Mouse (Mus musculus) heart, postnatal 14 days (tissue): ENCODE results near the gene Upk1a. TPM values are rescaled to one million over a fixed set of nuclear protein-coding genes. Genes with fewer than 3 reads are reported as not detected.

Experiments used
- DNase-seq, 2 experiments: peaks; one replicate each; pipeline ENCODE4 v3.0.0; 2021 to 2022
- intact Hi-C: fragments of 180-260 bp; cut with DNase I; formaldehyde crosslinking; loops from one replicate; pipeline ENCODE4 v1.15.1; 2025
- long read RNA-seq, 2 experiments: library from polyadenylated mRNA; stranded (forward); transcript quantifications; one replicate each; pipeline ENCODE4 v2.0.0; 2021
- total RNA-seq, 2 experiments: library from RNA; stranded (reverse); gene quantifications; 2 replicates each; pipeline ENCODE4 v1.2.3; 2021

Gene Upk1a
- under 1 TPM; 0.34 to 0.38 TPM for total RNA-seq
- long read RNA-seq, experiment 1, result 0 reads
- long read RNA-seq, experiment 2, result 0 reads

- DNase-seq, result no peak
- intact Hi-C loops, result loop anchor here (1.0 kb wide), 1 partner anchor 23 kb away; no protein-coding TSS in a partner anchor
Observed at GRCm38 (mm10) chr7:30612654-30613402, at the start of gene Upk1a. Gene Upk1a (minus strand): TSS chr7:30612847.

GRCm38 (mm10) chr7:30649591-30650540, 37.2 kb upstream of the Upk1a start, which contains the start of gene Rbm42:
Gene Rbm42 (minus strand): TSS chr7:30650317.
- intact Hi-C loops, result no loop called here
- peak; percentile 96 to 98 for DNase-seq

DNA sequence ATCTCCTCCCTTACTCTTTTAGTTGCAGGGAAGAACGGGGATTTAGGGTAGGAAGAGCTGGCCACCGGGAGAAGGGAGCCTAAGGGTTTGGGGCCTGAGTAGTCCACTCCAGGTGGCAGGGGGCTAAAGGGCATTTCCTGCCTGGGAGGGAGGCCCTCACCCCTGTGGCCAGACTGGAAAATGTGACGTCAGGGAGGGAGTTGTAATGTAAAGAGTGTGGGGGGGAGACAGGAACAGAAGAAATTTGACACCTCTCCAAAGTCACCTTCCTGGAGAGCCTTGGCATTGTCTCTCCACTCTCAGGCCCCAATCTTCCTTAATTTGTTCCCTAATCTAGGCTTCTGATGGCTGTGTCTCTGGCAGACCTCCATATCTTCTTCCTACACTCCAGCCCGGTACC, 26.4 kb upstream of the Upk1a start:
- DNase-seq, result no peak
- intact Hi-C loops, result no loop called here

DNA sequence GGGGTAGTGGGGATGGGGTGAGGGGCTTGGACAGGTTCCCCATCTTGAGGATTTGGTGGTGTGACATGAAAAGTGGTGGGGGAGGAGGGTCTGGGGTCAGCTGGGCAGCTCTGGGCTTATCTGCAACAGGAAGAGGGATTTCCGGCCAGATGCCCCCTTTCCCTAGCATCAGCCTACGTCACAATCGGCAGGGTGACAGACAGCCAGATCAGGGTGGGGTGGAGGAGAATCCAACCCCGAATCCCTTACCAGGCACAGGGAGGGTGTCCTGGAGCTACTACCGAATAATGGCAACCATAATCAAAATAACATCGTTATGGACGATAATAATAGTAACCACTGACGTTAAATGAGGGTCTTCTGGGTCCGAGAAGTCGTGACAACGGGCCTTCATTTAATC, 23.7 kb upstream of the Upk1a start:
- intact Hi-C loops, result no loop called here
- no peak for DNase-seq

DNA sequence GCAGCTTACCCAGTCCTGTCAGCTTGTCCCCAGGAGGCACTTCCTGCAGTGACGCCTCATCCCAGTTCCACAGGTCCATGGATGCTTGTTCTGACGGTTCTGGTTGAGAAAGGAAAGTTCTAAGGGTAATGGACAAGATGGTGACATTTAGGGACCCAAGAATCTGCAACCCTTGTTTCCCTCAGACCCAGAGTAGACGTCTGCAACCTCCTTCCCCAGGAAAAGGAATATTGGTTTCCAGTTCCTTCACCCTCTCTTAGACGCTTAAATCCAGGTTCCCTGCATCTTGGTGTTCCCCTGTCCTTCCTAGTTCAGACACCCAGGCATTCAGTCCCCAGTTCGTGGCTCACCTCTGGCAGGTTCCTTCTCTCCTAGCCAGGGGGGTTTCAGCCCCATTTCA, 23.1 kb upstream of the Upk1a start, which contains the start of gene Etv2:
Gene Etv2 (minus strand): TSS at position 101 of the 400 bp plus-strand sequence.
- intact Hi-C loops, result no loop called here
- DNase-seq, result no peak

DNA sequence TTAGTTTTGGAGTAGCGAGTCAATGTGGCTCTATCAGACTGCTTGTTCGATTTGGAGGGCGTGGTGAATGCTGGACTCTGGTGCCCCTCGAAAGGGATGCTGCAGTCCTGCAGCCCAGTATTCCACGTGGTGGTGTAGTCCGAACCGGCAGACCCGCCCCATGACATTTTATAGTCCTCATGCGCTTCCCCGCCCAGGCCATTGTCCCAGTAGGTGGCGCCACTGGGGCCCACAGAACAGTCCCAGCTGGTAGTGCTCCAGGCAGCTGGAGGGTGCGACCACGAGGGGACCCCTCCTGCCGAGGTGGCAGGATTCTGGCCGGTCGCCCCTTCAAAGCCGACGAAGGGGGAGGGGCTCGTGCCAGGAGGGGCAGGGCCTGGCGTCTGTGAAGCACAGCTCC, 22.0 kb upstream of the Upk1a start:
- peak; percentile 40 to 64 for DNase-seq
- intact Hi-C loops, result no loop called here

DNA sequence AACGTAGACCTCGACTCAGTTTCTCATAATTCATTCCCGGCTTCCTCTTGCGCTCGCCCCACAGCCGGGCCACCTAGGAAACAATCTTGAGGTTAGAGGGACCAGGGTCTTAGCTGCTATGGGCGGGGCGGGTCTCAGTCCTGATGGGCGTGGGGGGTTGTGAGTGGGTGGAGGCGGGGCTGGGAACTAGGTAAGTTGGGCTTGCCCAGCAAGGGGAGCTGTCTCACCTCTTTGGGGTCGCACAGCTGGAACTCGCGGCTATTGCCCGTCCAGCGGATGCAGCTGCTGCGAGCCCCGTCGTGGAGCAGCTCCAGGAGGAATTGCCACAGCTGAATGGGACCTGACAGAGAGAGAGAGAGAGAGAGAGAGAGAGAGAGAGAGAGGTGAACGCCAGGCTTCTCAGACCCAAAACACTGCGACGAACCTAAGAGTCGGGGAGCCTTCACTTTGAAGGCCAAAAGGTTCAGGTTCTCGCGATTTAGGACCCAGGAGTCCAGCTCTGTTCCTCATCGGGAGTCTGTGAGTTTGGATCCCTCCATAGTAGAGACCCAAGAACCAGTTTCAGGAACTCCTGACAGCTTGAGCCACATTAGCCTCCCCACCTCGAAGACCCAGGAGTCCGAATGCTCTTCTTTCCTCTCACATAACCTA, 21.2 kb upstream of the Upk1a start:
- intact Hi-C loops, result no loop called here
- no peak for DNase-seq

- intact Hi-C loops, result no loop called here
- DNase-seq, result no peak
Observed at GRCm38 (mm10) chr7:30629013-30629412, 16.4 kb upstream of the Upk1a start.

DNA sequence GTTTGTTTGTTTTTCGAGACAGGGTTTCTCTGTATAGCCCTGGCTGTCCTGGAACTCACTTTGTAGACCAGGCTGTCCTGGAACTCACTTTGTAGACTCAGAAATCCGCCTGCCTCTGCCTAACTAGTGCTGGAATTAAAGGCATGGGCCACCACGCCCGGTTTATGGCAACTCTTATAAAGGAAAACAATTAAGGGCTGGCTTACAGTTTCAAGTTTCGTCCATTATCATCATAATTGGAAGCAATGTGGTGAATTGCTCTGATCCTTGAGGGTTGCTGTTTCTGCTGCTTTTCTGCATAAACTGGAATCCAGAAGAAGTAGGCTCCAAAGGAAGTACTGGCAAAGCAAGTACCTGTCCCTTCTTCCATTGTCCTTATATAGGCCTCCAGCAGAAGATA, 14.0 kb upstream of the Upk1a start:
- intact Hi-C loops, result no loop called here
- DNase-seq, result no peak

GRCm38 (mm10) chr7:30625530-30626384, 13.1 kb upstream of the Upk1a start, which contains the start of gene Cox6b1:
Gene Cox6b1 (minus strand): TSS chr7:30626151.
- DNase-seq, result peak; percentile 90 to 91
- intact Hi-C loops, result no loop called here

DNA sequence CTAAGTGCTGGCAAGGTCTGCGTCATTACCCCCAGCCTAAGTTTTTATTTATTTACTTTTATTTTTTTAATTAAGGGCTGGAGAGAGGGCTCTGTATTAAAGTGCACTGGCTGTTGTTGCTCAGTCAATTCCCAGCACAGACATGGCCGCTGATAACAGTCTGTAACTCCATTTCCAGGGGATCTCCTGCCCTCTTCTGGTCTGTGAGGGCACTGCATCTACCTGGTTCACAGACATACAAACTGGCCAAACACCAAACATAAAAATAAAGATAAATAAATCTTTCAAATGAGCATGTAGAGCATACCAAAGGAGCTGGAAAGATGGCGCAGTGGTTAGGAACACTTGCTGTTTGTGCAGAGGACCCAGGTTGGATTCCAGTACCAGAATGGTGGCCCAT, 6.6 kb upstream of the Upk1a start:
- DNase-seq, result peak; percentile 16 to 41
- intact Hi-C loops, result no loop called here

DNA sequence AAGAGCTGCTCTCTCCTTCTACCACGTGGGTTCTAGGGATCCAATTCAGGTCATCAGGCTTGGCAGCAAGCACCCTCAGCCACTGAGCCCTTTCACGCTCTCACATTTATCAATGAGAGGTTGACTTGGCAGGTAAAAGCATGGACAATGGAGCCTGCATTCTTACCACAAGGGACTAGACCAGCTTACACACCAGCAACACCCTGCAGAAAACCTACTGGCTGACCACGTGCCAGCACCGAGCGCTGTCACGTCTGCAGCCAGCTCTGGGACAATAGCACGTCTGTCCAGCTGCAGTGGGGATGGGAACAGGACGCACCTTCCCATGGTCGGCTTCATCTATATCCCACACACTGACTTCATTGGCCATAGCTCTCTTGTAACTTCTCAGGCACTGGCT, 6.0 kb upstream of the Upk1a start:
- intact Hi-C loops, result no loop called here
- no peak for DNase-seq

DNA sequence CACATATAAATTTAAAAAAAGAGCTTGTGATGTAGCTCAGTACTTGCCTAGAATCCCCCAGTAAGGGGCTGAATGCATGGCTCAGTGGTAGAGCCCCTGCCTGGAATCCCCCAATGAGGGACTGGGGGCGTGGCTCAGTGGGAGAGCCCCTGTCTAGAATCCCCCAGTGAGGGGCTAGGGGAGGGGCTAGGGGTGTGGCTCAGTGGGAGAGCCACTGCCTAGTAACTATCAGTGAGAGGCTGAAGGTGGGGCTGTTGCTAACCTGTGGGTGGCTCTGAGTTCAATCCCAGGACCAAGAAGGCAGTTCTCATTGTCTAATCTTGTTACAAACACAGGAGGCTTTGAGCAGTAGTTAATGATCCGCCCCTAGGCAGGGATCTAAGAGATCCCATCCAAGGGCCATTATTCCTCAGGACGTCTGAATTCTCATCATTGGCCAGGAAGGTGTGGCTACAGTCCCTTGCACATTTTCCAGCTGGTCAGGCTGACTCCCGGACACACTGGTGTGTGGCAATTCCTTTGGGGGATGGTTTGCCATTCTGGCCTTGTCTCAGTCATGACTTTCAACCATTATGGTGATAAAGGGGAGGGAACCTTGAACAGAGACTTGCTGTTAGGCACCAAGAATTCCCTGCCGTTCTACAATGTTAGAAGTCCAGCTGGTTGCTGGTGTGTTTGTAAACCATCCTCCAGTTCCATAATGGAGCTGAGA, 2.6 kb upstream of the Upk1a start:
- intact Hi-C loops, result no loop called here
- no peak for DNase-seq

GRCm38 (mm10) chr7:30614454-30614853, 1.8 kb upstream of the Upk1a start:
- no peak for DNase-seq
- intact Hi-C loops, result no loop called here

GRCm38 (mm10) chr7:30613529-30614112, 974 bp upstream of the Upk1a start:
- DNase-seq, result peak; percentile 54 to 77
- intact Hi-C loops, result loop anchor here (1.0 kb wide), 1 partner anchor 23 kb away; no protein-coding TSS in a partner anchor

DNA sequence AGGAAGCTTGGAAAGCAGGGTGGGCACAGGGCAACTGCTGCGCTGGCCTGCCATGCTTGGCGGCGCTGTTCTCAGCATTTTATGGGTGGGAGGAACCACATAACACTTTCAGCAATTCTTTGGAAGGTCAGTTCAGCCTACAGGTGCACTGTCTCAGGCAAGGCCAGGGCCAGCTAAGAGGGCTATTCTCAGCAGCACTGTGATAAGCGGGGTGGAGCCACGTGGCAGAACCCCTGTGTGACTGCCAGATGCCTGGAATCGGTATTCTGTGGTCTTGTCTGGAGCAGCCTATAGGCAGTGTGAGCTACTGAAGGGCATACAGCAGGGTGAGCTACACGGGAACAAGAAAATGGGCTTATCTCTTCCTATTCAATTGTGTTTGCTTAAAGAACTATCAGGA, 2.6 kb downstream of the Upk1a start:
- intact Hi-C loops, result no loop called here
- peak; percentile 38 to 61 for DNase-seq

DNA sequence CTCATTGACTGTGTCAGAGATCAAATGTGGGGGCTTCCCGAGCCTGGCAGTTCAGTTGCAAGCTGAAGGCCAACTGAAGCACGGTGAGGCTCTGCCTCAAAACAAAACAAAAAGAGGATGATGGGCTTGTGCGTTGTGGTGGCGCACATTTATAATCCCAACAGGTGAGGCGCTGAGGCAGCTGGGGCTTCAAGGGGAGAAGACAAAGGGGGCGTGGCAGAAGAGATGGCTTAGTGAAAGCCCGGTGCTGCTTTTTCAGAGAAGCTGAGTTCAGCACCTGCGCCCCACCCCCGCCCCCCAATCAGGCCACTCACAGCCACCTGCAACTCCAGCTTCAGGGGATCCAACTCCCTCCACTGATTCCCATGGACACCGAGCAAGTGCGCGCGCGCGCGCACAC, 4.2 kb downstream of the Upk1a start:
- no peak for DNase-seq
- intact Hi-C loops, result loop anchor here (1.0 to 10.0 kb wide), 2 partner anchors 19 to 234 kb away; no protein-coding TSS in a partner anchor

DNA sequence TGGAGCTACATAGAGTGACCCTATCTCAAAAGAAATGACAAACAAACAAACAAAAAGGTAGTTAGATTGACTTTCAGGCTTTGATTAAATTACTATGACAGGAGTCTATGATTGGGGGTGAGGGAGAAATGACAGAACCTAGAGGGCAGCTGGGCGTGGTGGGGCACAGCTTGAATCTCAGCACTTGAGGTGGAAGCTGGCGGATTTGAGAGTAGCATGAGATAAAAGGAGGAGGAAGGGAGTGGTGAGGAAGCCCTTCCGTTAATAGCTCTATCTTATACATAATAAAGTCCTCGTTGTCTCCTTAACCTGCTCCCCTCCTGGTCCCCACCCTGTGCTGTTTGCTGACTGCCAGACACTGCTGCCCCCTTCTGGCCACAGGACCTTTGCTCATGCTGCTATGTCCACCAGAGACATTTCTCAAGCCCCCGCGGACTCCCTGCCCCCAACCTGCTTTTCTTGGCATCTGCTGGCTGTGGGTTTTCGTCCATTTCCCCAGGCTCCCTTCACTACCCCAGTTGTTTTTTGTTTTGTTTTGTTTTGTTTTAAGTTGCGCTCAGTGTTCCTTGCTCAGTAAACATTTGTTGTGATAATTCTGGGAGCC, 4.8 kb downstream of the Upk1a start:
- intact Hi-C loops, result loop anchor here (1.0 to 10.0 kb wide), 2 partner anchors 19 to 233 kb away; no protein-coding TSS in a partner anchor

More for the DNA sequence above, 4.8 kb downstream of the Upk1a start:
- peak; percentile 62 to 72 for DNase-seq
